Mouse (Mus musculus): ENCODE measurements around the gene Aprt.
A peak's percentile ranks its signal among the peaks of the same experiment; 100 is the strongest.

Gene Aprt

GRCm38 (mm10) chr8:122566766-122567165 lies 9.9 kb downstream of the Aprt start:
- no peak for DNase-seq (ENCODE audit: extremely low read depth, low read depth, low spot score)

DNA sequence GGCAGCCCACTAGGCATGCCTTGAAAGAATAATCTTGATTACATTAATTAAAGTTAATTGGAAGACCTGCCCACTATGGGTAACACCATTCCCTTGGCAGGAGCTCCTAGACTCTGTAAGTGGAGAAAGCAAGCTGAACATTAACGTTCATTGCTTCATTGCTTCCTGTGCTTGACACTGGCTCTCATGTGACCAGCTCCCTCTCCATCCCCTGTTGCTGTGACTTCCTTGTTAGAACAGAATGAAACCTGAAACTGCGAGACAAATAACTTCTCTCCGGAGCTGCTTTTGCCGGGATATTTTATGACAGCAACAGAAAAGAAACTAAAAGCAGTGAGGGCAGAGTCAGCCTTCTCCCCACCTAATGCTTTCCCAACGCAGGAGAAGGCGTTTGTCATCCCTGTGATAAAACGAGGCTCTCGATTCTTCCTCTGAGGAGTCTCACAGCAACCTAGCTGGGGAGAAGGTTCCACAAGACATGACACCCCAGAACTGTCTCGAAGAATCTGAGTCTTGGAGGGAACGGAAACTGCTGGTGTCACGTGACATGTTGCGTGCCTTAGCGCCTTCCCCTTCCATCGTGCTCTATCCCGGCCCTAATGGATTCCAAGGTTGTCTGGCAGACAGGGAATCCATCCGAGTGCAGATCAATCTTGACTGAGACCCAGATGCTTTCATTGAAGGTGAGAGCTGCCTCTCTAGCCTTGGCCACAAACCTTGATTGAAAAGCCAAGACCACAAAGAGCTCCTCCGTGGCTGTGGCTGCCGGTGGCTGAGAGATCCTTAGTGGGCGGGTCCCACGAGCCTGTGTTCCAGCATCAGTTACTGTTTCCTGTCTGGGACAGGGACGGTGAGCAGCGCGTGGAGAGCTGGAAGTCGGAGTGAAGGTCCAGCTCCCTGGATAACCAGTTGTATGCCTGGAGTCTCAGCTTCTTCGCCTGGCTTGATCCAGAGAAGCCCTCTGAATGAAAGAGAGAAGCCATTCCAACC lies 12.1 kb downstream of the Aprt start:
- no peak for DNase-seq (ENCODE audit: extremely low read depth, low read depth, low spot score)

- no peak for DNase-seq (ENCODE audit: extremely low read depth, low read depth, low spot score)
These were observed 15.5 kb downstream of the Aprt start for GRCm38 (mm10) chr8:122561199-122561598.

DNA sequence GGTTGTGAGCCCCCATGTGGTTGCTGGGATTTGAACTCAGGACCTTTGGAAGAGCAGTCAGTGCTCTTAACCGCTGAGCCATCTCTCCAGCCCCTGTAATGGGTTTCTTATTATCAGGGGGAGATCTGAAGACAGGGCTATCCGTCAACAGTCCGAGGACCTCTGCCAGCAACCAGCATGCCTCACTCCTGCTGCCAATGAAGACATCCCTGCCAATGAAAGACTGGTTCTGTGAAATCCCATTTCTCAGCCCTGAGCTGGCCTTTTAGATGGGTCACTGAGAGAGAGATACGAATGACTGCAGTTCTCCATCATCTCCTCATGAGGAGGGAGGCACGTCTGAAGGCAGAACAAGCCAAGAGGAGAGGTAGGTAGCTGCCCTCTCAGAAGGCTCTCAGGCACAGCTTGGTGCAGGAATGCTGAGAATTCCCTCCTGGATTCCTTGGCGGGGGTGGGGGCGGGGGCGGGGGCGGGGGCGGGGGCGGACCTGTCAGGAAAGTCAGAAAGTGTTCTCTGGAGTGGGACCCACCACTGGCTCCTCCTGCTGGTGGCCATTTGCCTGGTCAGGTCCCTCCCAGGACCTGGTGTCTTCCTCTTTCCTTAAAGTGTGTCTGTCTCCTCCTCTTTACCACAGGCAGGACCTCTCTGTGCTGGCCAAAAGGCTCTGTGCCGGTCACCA lies 17.9 kb downstream of the Aprt start:
- DNase-seq (ENCODE audit: extremely low read depth, low read depth, low spot score) = no peak

DNA sequence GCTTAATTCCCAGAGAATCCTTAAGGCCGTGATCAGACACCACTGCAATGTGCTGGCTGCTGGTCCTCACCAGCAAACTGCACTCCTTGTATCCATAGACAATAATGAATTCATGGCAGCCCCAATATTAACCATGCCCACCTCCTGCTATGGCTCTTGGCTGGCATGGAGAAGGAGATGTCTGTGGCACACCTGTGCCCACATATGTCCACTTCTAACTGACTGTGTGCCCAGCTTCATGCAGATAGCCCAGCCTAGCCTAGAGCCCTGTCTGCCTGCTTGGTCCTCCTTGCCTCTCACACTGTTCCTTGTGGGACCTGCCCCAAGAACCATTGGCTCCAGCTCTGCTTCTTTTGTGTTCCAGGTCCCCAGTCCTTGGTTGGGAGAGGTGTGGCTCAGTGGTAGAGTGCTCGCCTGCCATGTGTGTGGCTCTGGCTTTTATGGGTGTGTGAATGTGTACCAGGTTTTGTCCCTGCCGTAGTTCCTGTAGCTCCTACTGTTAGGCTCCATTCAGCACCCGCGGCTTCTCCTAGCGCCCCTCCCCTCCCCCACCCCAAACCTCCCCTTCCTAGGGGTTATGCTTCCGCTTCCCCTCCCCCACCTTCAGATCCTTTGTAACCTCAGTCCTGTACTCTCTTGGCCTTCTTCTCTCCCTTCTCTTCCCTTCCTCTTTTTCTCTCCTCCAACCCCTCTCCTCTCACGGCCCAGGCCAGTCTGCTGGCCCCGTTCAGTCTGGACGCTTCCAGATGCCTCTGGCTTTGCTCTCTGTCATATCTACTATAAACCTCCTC lies 19.3 kb downstream of the Aprt start:
- DNase-seq (ENCODE audit: extremely low read depth, low read depth, low spot score) = no peak

DNA sequence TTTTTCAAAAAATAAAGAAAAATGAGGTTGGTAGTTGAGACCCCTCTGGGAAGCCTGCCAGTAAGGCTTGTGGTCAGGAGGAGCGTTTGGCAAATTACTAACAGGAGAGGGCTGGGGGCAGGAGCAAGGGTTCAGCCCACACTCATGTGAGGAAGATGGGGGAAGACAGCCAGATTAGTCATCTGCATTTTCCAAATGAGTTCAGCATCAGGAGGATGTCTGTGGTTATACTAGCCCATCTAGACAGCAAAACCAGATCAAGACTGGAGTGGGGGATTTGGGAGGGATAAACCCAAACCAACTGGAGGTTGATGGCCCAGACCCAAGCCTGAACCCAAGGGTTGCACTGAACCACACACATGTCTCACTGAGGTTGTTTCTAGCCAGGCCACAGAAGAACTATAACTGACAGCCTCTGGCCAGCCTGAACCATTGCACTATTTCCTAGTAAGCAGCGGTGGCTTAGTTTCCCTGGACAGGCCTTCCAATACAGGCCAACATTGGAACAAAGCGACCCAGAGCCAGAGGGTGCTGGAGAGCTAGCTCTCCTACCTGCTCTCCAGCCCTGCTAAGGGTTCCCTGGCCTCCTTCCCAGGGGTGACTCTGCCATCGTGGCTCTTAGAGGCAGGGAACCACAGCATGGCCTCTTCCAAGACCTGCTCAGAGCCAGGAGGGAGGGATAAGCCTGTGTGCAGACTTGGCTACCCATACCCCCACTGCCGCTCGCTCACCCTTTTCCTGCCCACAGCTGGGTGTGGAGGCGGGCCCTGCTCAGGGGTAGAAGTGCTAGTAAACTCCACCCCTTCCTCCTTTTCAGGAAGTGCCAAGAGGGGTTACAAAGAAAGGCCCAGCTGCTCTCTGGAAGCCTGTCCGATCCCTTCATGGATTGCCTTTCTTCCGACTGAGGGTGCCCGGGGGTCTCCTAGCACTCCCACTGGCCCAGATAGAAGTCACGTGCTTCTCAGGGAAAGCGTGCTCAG lies 20.4 kb downstream of the Aprt start:
- DNase-seq (ENCODE audit: extremely low read depth, low read depth, low spot score) = no peak

DNA sequence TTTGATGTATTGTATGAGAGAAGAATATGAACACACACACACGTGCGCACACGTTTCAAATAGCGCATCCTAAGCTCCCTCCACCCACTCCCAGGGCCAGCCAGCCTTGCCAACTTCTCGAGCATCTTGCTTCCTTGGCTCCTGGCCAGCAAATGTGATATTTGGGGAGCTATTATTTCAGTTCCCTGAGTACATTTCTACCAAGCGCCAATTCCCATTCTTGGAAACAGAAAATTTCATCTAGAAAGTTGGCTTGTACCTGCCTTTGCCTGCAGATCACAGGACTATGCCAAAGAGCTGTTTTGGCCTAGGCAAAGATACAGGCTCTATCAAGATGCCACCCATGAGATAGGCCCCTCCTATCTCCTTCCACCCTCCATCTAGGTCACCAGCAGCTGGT lies 21.9 kb downstream of the Aprt start:
- no peak for DNase-seq (ENCODE audit: extremely low read depth, low read depth, low spot score)

- DNase-seq (ENCODE audit: extremely low read depth, low read depth, low spot score) = no peak
These were observed 25.3 kb downstream of the Aprt start, which contains the start of gene Piezo1 for GRCm38 (mm10) chr8:122551265-122552051. Piezo1 (minus strand) TSS chr8:122551329.

DNA sequence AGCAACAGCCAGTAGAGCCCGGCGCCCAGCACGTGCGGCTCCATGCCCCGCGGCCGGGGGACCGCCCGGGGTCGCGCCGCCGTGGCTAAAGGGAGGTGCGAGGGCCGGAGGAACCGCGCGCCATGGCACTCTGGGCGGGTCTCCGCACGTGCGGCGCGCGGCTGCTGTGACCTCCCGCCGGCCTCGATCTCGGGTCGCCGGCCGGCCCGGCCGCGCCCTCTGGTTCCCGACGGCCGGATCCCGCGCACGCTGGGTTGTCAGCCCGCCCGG lies 25.8 kb downstream of the Aprt start:
- DNase-seq (ENCODE audit: extremely low read depth, low read depth, low spot score) = no peak

DNA sequence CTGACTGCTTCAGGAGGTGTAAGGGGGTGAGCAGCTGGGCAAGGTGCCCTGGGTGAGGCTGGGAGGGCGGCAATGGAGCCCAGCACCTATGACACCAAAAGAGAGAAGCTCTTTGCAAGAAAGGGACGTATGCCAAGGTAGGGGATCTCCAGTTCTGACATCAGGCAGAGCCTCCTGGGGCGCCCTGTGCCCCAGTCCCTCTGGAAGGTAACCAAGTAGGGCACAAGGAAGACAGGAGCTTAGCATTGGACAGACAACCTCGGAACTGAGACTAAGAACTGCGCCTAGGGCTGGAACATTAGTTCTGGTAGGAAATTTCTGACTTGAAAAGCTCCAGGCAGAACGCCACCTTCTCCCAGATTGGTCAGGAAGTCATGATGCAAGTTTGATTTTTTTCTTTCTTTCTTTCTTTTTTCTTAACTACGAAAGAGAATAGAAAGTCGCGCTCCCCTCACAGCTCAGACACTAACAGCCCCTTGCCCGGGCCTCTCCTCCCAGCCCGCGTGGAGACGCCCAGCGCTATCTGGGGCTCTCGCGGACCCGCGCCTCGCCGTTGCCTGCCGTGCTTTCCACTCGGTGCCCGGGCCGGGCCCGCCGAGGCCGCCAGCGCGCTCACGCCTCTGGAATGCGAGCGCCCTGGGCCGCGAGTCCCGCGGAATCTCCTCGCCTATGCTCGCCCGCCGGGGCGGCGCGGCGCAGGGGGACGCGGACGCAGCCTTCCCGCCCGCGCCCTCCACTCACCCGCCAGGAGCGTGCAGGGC lies 26.3 kb downstream of the Aprt start:
- DNase-seq (ENCODE audit: extremely low read depth, low read depth, low spot score) = peak; percentile 90

DNA sequence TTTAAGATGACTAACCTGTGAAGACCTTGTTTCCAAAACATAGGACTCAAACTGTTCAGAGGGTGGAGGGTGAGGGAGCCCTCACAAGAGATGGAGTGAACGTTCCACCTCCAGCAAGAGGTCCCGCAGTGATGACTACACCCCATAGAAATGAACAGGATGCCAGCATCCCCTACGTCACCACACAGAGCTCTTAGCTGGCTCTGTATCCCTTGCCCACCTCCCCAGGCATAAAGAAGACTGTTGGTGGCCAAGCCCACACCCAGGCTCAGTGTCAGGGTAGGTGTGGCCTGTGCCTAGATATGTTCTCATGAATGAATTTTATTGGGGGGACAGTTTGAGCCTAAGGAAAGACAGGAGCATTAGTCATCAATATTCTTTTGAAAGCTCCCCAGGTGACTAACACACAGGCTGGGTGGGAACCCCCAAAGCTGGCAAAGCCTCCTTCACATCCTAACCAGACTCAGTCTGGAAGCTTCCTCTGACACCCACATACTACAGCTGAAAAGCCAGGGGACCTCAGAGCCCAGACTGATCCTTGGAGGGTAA lies 27.7 kb downstream of the Aprt start:
- no peak for DNase-seq (ENCODE audit: extremely low read depth, low read depth, low spot score)

DNA sequence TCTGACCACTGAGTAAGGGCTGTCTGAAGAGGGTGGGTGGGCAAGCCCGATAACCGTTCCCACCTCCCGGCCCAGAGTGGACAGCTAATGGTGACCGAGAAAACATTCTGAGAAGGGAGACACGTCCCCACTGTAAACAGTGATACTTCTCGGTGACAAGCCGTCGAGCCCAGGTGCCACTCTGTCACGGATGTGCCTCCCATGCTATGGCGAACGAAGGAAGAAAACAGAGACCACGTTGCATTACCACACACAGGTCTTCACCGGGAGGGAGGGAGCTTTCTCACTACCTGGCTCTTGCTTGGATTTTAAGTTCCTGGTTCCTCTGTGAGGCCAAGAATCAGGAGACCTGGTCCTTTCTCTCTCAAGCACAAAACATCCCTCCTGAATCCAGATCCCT lies 28.4 kb downstream of the Aprt start:
- no peak for DNase-seq (ENCODE audit: extremely low read depth, low read depth, low spot score)

DNA sequence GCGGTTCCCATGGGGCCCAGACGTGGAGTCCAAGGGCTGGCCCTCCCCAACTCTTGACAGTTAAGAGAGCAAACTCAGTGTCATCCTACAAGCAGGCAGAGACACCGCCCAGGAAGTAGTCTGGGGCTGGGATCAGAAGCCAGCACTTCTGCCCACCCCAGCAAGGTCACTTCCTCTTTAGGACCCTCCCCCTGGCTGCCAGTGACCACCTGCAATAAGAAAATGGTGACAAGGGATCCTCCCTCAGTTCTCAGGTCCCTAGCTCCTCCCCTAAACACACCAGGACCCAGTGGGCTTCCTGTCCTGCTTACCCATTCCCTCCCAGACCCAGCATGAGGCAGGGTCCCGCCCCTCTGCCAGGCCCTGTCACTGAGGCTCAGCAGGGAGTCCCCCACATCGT lies 28.9 kb downstream of the Aprt start:
- no peak for DNase-seq (ENCODE audit: extremely low read depth, low read depth, low spot score)

DNA sequence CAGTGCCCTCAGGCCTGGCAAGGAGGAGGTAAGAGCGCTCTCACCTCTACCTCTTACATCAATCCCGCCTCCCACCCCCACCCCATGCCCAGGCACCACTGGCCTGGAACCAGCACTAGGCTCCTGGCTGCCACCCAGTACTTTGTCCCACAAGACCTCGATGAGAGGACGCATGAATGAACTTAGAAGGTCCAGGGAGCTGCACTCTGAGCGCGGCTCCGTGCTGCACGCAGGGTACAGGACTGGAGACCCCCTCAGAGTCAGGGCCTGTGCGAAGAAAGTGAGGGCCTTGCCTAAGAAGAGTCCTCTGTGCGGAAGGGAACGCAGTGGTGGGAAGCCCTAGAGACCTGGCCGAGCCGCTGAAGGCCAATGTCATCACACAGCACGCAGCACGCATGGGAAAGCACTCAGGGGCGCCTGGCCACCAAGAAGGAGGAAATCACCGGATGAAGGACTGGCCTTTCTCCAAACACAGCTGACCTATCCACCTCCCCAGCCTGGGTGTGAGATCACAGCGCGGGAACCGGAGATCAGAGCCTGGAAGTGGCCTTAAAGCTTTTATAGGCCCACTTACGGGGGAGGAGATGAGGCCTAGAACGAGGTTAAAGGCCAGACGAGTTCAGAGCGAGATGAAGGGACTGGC lies 29.8 kb downstream of the Aprt start:
- no peak for DNase-seq (ENCODE audit: extremely low read depth, low read depth, low spot score)

DNA sequence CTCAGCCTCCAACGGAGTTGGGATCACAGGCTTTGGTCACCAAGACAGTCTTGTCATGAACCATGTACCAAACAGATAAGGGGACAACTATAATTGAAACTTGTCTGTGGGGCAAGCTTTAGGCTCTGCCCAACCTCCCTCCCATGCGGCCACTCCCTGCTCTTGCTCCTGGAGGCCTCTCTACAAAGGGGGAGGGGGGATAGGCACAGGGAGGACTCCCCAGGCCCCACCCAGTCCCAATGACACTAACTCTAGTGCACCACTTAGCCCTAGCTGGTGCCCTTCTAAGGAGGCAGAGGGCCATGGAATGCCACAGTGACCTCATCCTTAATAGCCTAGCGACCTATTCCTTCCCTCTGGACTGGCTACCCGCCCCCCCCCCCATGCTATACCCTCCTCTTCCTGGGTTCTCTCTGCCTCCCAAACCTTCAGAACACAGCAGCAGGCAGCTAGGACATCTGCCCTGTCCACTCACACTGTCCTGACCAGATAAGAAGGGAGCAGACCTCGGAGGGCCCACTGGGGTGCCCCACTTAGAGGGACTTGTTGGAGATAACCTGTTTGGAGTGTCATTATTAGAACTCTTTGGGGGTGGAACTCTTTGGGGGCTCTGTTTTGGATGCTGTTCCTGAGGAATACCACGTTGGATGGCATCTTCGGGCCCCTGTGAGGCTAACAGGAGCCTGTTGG lies 30.5 kb downstream of the Aprt start:
- no peak for DNase-seq (ENCODE audit: extremely low read depth, low read depth, low spot score)

GRCm38 (mm10) chr8:122544138-122544537 lies 32.6 kb downstream of the Aprt start:
- no peak for DNase-seq (ENCODE audit: extremely low read depth, low read depth, low spot score)

DNA sequence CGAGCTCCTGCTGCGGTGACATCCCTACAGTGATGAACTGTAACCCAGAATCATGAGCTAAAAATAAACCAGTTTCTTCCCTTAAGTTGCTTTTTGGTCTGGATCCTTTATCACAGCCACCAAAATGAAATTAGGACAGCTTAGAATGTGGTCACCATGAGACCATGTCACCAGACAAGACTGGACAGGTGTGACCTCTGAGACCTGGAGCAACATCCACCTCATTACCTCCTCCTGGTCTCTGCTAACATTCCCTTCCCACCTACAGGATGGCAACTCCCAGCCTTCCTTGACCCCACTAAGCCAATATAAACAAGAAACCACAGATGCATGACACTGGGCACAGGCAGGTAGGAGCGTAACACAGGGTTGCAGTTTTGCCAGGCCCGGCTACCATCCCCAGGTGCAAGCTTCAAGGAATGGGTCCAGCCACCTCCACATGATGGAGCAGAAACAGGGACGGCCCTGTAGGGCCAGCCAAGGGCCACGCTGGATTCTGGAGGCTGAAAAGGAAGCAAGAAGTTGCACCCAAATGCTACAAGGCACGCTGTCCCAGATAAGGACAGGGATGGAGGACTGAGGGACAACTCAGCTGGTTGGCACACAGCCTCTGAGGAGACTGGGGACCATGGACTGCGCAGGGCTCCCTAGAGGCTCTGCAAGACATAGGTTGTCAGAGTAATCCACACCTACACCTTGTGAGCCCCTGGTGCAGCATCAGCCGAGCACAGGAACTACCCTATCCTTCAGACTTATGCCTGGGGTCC lies 38.2 kb downstream of the Aprt start:
- peak; percentile 63 for DNase-seq (ENCODE audit: extremely low read depth, low read depth, low spot score)

All from fat pad, adult 2 months (tissue).